Mouse (Mus musculus): ENCODE data around the gene Adamtsl5. TPM values are rescaled to one million over a fixed set of nuclear protein-coding genes. Genes with fewer than 3 reads are reported as not detected.

The Adamtsl5 gene
- total RNA-seq, 2 experiments from 2014 or later = 0.17 to 0.77 TPM

GRCm38 (mm10) chr10:80376160-80376559 lies 27.9 kb upstream of the Adamtsl5 start:
- peak; percentile 83 for ATAC-seq (replicated peaks; ENCODE audit: low FRiP score, poor library complexity, severe bottlenecking)

GRCm38 (mm10) chr10:80374063-80374462 lies 25.9 kb upstream of the Adamtsl5 start:
- peak; percentile 63 for ATAC-seq (replicated peaks; ENCODE audit: low FRiP score, poor library complexity, severe bottlenecking)

- no peak for ATAC-seq (replicated peaks; ENCODE audit: low FRiP score, poor library complexity, severe bottlenecking)
Observed at GRCm38 (mm10) chr10:80372706-80373105, 24.5 kb upstream of the Adamtsl5 start.

GRCm38 (mm10) chr10:80371983-80372382 lies 23.8 kb upstream of the Adamtsl5 start:
- no peak for ATAC-seq (replicated peaks; ENCODE audit: low FRiP score, poor library complexity, severe bottlenecking)

- no peak for ATAC-seq (replicated peaks; ENCODE audit: low FRiP score, poor library complexity, severe bottlenecking)
Observed at GRCm38 (mm10) chr10:80371411-80371966, 23.3 kb upstream of the Adamtsl5 start.

- no peak for ATAC-seq (replicated peaks; ENCODE audit: low FRiP score, poor library complexity, severe bottlenecking)
Observed at GRCm38 (mm10) chr10:80369995-80370747, 22.0 kb upstream of the Adamtsl5 start.

GRCm38 (mm10) chr10:80368392-80368791 lies 20.2 kb upstream of the Adamtsl5 start:
- ATAC-seq (replicated peaks; ENCODE audit: low FRiP score, poor library complexity, severe bottlenecking) = no peak

- no peak for ATAC-seq (replicated peaks; ENCODE audit: low FRiP score, poor library complexity, severe bottlenecking)
Observed at GRCm38 (mm10) chr10:80367954-80368353, 19.7 kb upstream of the Adamtsl5 start.

GRCm38 (mm10) chr10:80365736-80366135 lies 17.5 kb upstream of the Adamtsl5 start:
- no peak for ATAC-seq (replicated peaks; ENCODE audit: low FRiP score, poor library complexity, severe bottlenecking)

GRCm38 (mm10) chr10:80363734-80364133 lies 15.5 kb upstream of the Adamtsl5 start:
- no peak for ATAC-seq (replicated peaks; ENCODE audit: low FRiP score, poor library complexity, severe bottlenecking)

GRCm38 (mm10) chr10:80357994-80358639 lies 9.9 kb upstream of the Adamtsl5 start:
- no peak for ATAC-seq (replicated peaks; ENCODE audit: low FRiP score, poor library complexity, severe bottlenecking)

GRCm38 (mm10) chr10:80357336-80357735 lies 9.1 kb upstream of the Adamtsl5 start:
- ATAC-seq (replicated peaks; ENCODE audit: low FRiP score, poor library complexity, severe bottlenecking) = 0 out of 2 replicates have a peak, but pooled peaks have one; percentile 13

- no peak for ATAC-seq (replicated peaks; ENCODE audit: low FRiP score, poor library complexity, severe bottlenecking)
Observed at GRCm38 (mm10) chr10:80356737-80357136, 8.5 kb upstream of the Adamtsl5 start.

- ATAC-seq (replicated peaks; ENCODE audit: low FRiP score, poor library complexity, severe bottlenecking) = no peak
Observed at GRCm38 (mm10) chr10:80356001-80356682, 7.9 kb upstream of the Adamtsl5 start, which contains the start of gene Plk5. Gene Plk5 (plus strand): TSS chr10:80356459.

- ATAC-seq (replicated peaks; ENCODE audit: low FRiP score, poor library complexity, severe bottlenecking) = no peak
Observed at GRCm38 (mm10) chr10:80355431-80355830, 7.2 kb upstream of the Adamtsl5 start.

- no peak for ATAC-seq (replicated peaks; ENCODE audit: low FRiP score, poor library complexity, severe bottlenecking)
Observed at GRCm38 (mm10) chr10:80352727-80353126, 4.5 kb upstream of the Adamtsl5 start.

GRCm38 (mm10) chr10:80351896-80352295 lies 3.7 kb upstream of the Adamtsl5 start:
- no peak for ATAC-seq (replicated peaks; ENCODE audit: low FRiP score, poor library complexity, severe bottlenecking)

GRCm38 (mm10) chr10:80350292-80350691 lies 2.1 kb upstream of the Adamtsl5 start:
- peak; percentile 75 for ATAC-seq (replicated peaks; ENCODE audit: low FRiP score, poor library complexity, severe bottlenecking)

- ATAC-seq (replicated peaks; ENCODE audit: low FRiP score, poor library complexity, severe bottlenecking) = no peak
Observed at GRCm38 (mm10) chr10:80348981-80349380, 769 bp upstream of the Adamtsl5 start.

- ATAC-seq (replicated peaks; ENCODE audit: low FRiP score, poor library complexity, severe bottlenecking) = no peak
Observed at GRCm38 (mm10) chr10:80347514-80347967, 671 bp downstream of the Adamtsl5 start.
